Mouse (Mus musculus) erythroblast, embryonic 14.5 days (primary cell): ENCODE data around the gene Gpc6.

Source experiments
- GATA1 ChIP-seq: IDR thresholded peaks from 2 replicates; pipeline ENCODE4 v1.6.1; 2012; ENCODE audit warnings: low read length, inconsistent platforms, mixed read lengths
- TAL1 ChIP-seq: IDR thresholded peaks from 3 replicates; pipeline ENCODE4 v1.6.1; 2012; ENCODE audit warnings: low read length, inconsistent platforms, mixed read lengths

GRCm38 (mm10) chr14:117961844-117962243 lies 1036.7 kb downstream of the Gpc6 start:
- TF ChIP-seq GATA1 (no peak), TAL1 (no peak)
